Mouse (Mus musculus): ENCODE measurements at regions not wholly inside any gene's neighbourhood (a gene's known extent, or its start where the extent isn't known, plus 50 kb on each side); places are given as distances from the start of the nearest gene placed in this dataset.

GRCm38 (mm10) chr1:163159911-163160310, 74.4 kb upstream of the Mroh9 start:
- TF ChIP-seq POLR2AphosphoS2 (IDR thresholded peaks at IDR 0.05; ENCODE audit: low read length) (no peak), JUND (IDR thresholded peaks at IDR 0.05; ENCODE audit: low read depth, low read length) (no peak)
- no peak overlapping the region for H3K4me3 ChIP-seq (ENCODE audit: control insufficient read depth in 1 of 2, insufficient read depth in 1 of 2, low read depth in 2 of 2, low read length in 2 of 2)
- no peak overlapping the region for H3K27ac ChIP-seq (ENCODE audit: control insufficient read depth, low read depth, low read length)
- no peaks in the 10 kb centered on the region for H3K9me3 ChIP-seq (replicated peaks; ENCODE audit: insufficient read depth, low read length)
- no peaks in the 10 kb centered on the region for H3K4me1 ChIP-seq (ENCODE audit: control insufficient read depth in 1 of 2, insufficient read depth in 2 of 2, low read length in 2 of 2)
- H3K36me3 ChIP-seq (ENCODE audit: control insufficient read depth in 1 of 2, insufficient read depth in 2 of 2, low read length in 2 of 2) = no peaks in the 10 kb centered on the region
- no peak for DNase-seq (ENCODE audit: low read depth, low spot score)
- H3K27me3 ChIP-seq (ENCODE audit: control insufficient read depth in 1 of 2, insufficient read depth in 2 of 2, low read length in 2 of 2) = no peaks in the 10 kb centered on the region
- H3K9ac ChIP-seq (ENCODE audit: control insufficient read depth, low read depth, low read length, poor library complexity, severe bottlenecking) = no peak overlapping the region
- no peaks in the 10 kb centered on the region for H3K79me2 ChIP-seq (ENCODE audit: control insufficient read depth, insufficient read depth, low read length, poor library complexity)

- TF ChIP-seq MAZ (IDR thresholded peaks at IDR 0.05; ENCODE audit: low read depth, low read length) (no peak), RAD21 (IDR thresholded peaks at IDR 0.05; ENCODE audit: low read depth, low read length) (no peak), TCF12 (IDR thresholded peaks at IDR 0.05; ENCODE audit: low read depth, low read length) (no peak), RCOR1 (IDR thresholded peaks at IDR 0.05; ENCODE audit: low read depth, low read length) (no peak), MYC (IDR thresholded peaks at IDR 0.05; ENCODE audit: low read depth, low read length) (no peak), USF2 (IDR thresholded peaks at IDR 0.05; ENCODE audit: borderline replicate concordance in 1 of 2, insufficient read depth in 1 of 2, low read depth in 1 of 2, low read length in 2 of 2) (no peak), GATA1 (IDR thresholded peaks at IDR 0.05; ENCODE audit: low read depth, low read length) (no peak), BHLHE40 (IDR thresholded peaks at IDR 0.05; ENCODE audit: borderline replicate concordance, low read depth, low read length) (no peak), EP300 (IDR thresholded peaks at IDR 0.05; ENCODE audit: low read depth in 1 of 2, low read length in 2 of 2) (no peak), CHD2 (IDR thresholded peaks at IDR 0.05; ENCODE audit: low read length) (no peak), USF1 (IDR thresholded peaks at IDR 0.05; ENCODE audit: low read depth, low read length) (no peak)
- H3K4me3 ChIP-seq (ENCODE audit: control insufficient read depth in 1 of 2, insufficient read depth in 1 of 2, low read depth in 2 of 2, low read length in 2 of 2) = no peak overlapping the region
- H3K36me3 ChIP-seq (ENCODE audit: control insufficient read depth in 1 of 2, insufficient read depth in 2 of 2, low read length in 2 of 2) = no peaks in the 10 kb centered on the region
- no peak overlapping the region for H3K27ac ChIP-seq (ENCODE audit: control insufficient read depth, low read depth, low read length)
- no peaks in the 10 kb centered on the region for H3K4me1 ChIP-seq (ENCODE audit: control insufficient read depth in 1 of 2, insufficient read depth in 2 of 2, low read length in 2 of 2)
- no peaks in the 10 kb centered on the region for H3K79me2 ChIP-seq (ENCODE audit: control insufficient read depth, insufficient read depth, low read length, poor library complexity)
- DNase-seq (ENCODE audit: low read depth, low spot score) = no peak
- no peaks in the 10 kb centered on the region for H3K9me3 ChIP-seq (replicated peaks; ENCODE audit: insufficient read depth, low read length)
- H3K9ac ChIP-seq (ENCODE audit: control insufficient read depth, low read depth, low read length, poor library complexity, severe bottlenecking) = no peak overlapping the region
- no peaks in the 10 kb centered on the region for H3K27me3 ChIP-seq (ENCODE audit: control insufficient read depth in 1 of 2, insufficient read depth in 2 of 2, low read length in 2 of 2)
Measured at GRCm38 (mm10) chr1:163158491-163158890, 73.0 kb upstream of the Mroh9 start.

GRCm38 (mm10) chr1:163150203-163150855, 64.9 kb upstream of the Mroh9 start:
- H3K4me1 ChIP-seq (ENCODE audit: control insufficient read depth in 1 of 2, insufficient read depth in 2 of 2, low read length in 2 of 2) = no peaks in the 10 kb centered on the region
- no peaks in the 10 kb centered on the region for H3K9me3 ChIP-seq (replicated peaks; ENCODE audit: insufficient read depth, low read length)
- H3K79me2 ChIP-seq (ENCODE audit: control insufficient read depth, insufficient read depth, low read length, poor library complexity) = no peaks in the 10 kb centered on the region
- no peak overlapping the region for H3K4me3 ChIP-seq (ENCODE audit: control insufficient read depth in 1 of 2, insufficient read depth in 1 of 2, low read depth in 2 of 2, low read length in 2 of 2)
- H3K27me3 ChIP-seq (ENCODE audit: control insufficient read depth in 1 of 2, insufficient read depth in 2 of 2, low read length in 2 of 2) = no peaks in the 10 kb centered on the region
- no peaks in the 10 kb centered on the region for H3K36me3 ChIP-seq (ENCODE audit: control insufficient read depth in 1 of 2, insufficient read depth in 2 of 2, low read length in 2 of 2)
- TF ChIP-seq SMC3 (IDR thresholded peaks at IDR 0.05; ENCODE audit: low read depth, low read length) (peak; percentile 71), USF2 (IDR thresholded peaks at IDR 0.05; ENCODE audit: borderline replicate concordance in 1 of 2, insufficient read depth in 1 of 2, low read depth in 1 of 2, low read length in 2 of 2) (no peak), RAD21 (IDR thresholded peaks at IDR 0.05; ENCODE audit: low read depth, low read length) (peak; percentile 82), MEF2A (IDR thresholded peaks at IDR 0.05; ENCODE audit: extremely low read depth, insufficient replicate concordance, low read depth, low read length, poor library complexity, severe bottlenecking) (no peak), CTCF (IDR thresholded peaks at IDR 0.05 in 2 of 3, conservative IDR thresholded peaks at IDR 0.05 in 1 of 3; ENCODE audit: control insufficient read depth in 1 of 3, insufficient read depth in 1 of 3, low read depth in 2 of 3, low read length in 3 of 3, poor library complexity in 1 of 3, severe bottlenecking in 1 of 3) (peak in 2 of 3 experiments; percentile 46 to 93; a peak in 5 of 6 replicates), ZC3H11A (IDR thresholded peaks at IDR 0.05; ENCODE audit: low read depth, low read length) (peak; percentile 85), UBTF (IDR thresholded peaks at IDR 0.05; ENCODE audit: borderline replicate concordance, insufficient read depth, low read depth, low read length) (no peak)
- no peak overlapping the region for H3K9ac ChIP-seq (ENCODE audit: control insufficient read depth, low read depth, low read length, poor library complexity, severe bottlenecking)
- DNase-seq (ENCODE audit: low read depth, low spot score) = peak; percentile 46
- no peak overlapping the region for H3K27ac ChIP-seq (ENCODE audit: control insufficient read depth, low read depth, low read length)
